Mouse (Mus musculus) heart, adult 2 months (tissue): ENCODE data around the gene Cdyl. TPM values are rescaled to one million over a fixed set of nuclear protein-coding genes. Genes with fewer than 3 reads are reported as not detected.

Experiments used
- DNase-seq, 2 experiments: peaks; one replicate each; pipeline ENCODE4 v3.0.0; 2021
- H3K27ac ChIP-seq: fragments of 200-600 bp; 2 replicates; pipeline ENCODE4 v1.8.1; 2022
- H3K27me3 ChIP-seq: fragments of 200-500 bp; 2 replicates; pipeline ENCODE4 v1.6.1; 2012; ENCODE audit warnings: mild to moderate bottlenecking, low read length, inconsistent platforms, mixed read lengths; ENCODE audit not compliant: control insufficient read depth, insufficient read depth
- H3K36me3 ChIP-seq: fragments of 200-500 bp; 2 replicates; pipeline ENCODE4 v1.6.1; 2012; ENCODE audit warnings: low read length, inconsistent platforms; ENCODE audit not compliant: control insufficient read depth, insufficient read depth
- H3K4me1 ChIP-seq: fragments of 200-500 bp; 2 replicates; pipeline ENCODE4 v1.6.1; 2011; ENCODE audit warnings: low read length; ENCODE audit not compliant: control insufficient read depth, insufficient read depth
- H3K4me3 ChIP-seq: fragments of 200-600 bp; 2 replicates; pipeline ENCODE4 v1.8.1; 2022
- H3K79me2 ChIP-seq: fragments of 200-500 bp; replicated peaks from 2 replicates; pipeline ENCODE4 v1.6.1; 2012; ENCODE audit warnings: mild to moderate bottlenecking, inconsistent platforms, low read length, moderate library complexity, mixed read lengths; ENCODE audit not compliant: control insufficient read depth, insufficient read depth
- H3K9ac ChIP-seq: fragments of 200-500 bp; 2 replicates; pipeline ENCODE4 v1.6.1; 2012; ENCODE audit warnings: low read depth, mild to moderate bottlenecking, control low read depth, inconsistent platforms, low read length, mixed read lengths
- CTCF ChIP-seq: fragments of 200-600 bp; IDR thresholded peaks from 2 replicates; pipeline ENCODE4 v1.8.1; 2022; ENCODE audit warnings: antibody characterized with exemption, mild to moderate bottlenecking, moderate library complexity
- EP300 ChIP-seq: fragments of 200-500 bp; IDR thresholded peaks from 2 replicates; pipeline ENCODE4 v1.6.1; 2011; ENCODE audit warnings: low read depth, low read length, control low read depth; ENCODE audit not compliant: insufficient read depth
- POLR2A ChIP-seq: fragments of 200-500 bp; IDR thresholded peaks from 2 replicates; pipeline ENCODE4 v1.6.1; 2011; ENCODE audit warnings: mild to moderate bottlenecking, low read depth, low read length, control low read depth; ENCODE audit not compliant: insufficient read depth
- WGBS: fragments of 180-500 bp; shearing (Covaris S2); methylation state at CpG from one replicate; pipeline ENCODE4 v1.1.7; 2018; 5-methylcytosine and 5-hydroxymethylcytosine counted together
- intact Hi-C: fragments of 180-260 bp; cut with DNase I; formaldehyde crosslinking; loops from one replicate; pipeline ENCODE4 v1.15.1; 2025
- polyA plus RNA-seq: library from polyadenylated mRNA; depleted of rRNA; stranded (reverse); fragments of >200 nt; gene quantifications from 2 replicates; pipeline ENCODE4 v1.2.3, GENCODE M21; 2012
- total RNA-seq, 2 experiments: library from RNA; stranded (reverse); gene quantifications; 2 replicates each; pipeline ENCODE4 v1.2.3; 2021

The Cdyl gene
- total and polyA plus RNA-seq, 3 experiments = 3.1 to 11.2 (median 8.4) TPM

GRCm38 (mm10) chr13:35741620-35742421, 82.2 kb downstream of the Cdyl start:
- intact Hi-C loops = loop anchor here (2.0 to 5.0 kb wide), 3 partner anchors 145 to 375 kb away; partner anchors contain the start of genes Fars2, Lyrm4 and Rpp40
- 2% methylated on average over 85 of the region's 93 CpGs for WGBS
- Histone ChIP-seq H3K36me3 (peaks cover 9% of the 10 kb centered on the region; the same call in 1 of the 2 replicates), H3K27ac (peak overlapping the region; percentile 82), H3K27me3 (no peaks in the 10 kb centered on the region), H3K79me2 (peaks cover 5% of the 10 kb centered on the region), H3K4me3 (peak overlapping the region; percentile 67), H3K9ac (peak overlapping the region; percentile 92), H3K4me1 (peaks cover 6% of the 10 kb centered on the region)
- TF ChIP-seq EP300 (no peak), CTCF (no peak), POLR2A (no peak)
- peak; percentile 70 to 72 for DNase-seq

GRCm38 (mm10) chr13:35742696-35743095, 83.1 kb downstream of the Cdyl start:
- intact Hi-C loops = loop anchor here (5.0 kb wide), 2 partner anchors 145 to 165 kb away; partner anchors contain the start of gene Rpp40
- Histone ChIP-seq H3K4me1 (peaks cover 6% of the 10 kb centered on the region), H3K4me3 (peak overlapping the region; percentile 67), H3K9ac (peak overlapping the region; percentile 42; the same call in 1 of the 2 replicates), H3K27me3 (no peaks in the 10 kb centered on the region), H3K79me2 (peaks cover 7% of the 10 kb centered on the region), H3K36me3 (peaks cover 9% of the 10 kb centered on the region; the same call in 1 of the 2 replicates), H3K27ac (no peak overlapping the region)
- WGBS = 25% methylated on average over 4 of the region's 4 CpGs
- DNase-seq = no peak
- TF ChIP-seq POLR2A (no peak), EP300 (no peak), CTCF (no peak)

GRCm38 (mm10) chr13:35743196-35743595, 83.6 kb downstream of the Cdyl start:
- TF ChIP-seq POLR2A (no peak), EP300 (no peak), CTCF (no peak)
- 50% methylated on average over 1 of the region's 1 CpGs for WGBS

GRCm38 (mm10) chr13:35749194-35749593, 89.6 kb downstream of the Cdyl start:
- intact Hi-C loops = no loop called here
- Histone ChIP-seq H3K36me3 (0 out of 2 replicates have a peak, but pooled peaks cover 3% of the 10 kb centered on the region), H3K27me3 (no peaks in the 10 kb centered on the region), H3K4me3 (no peak overlapping the region), H3K9ac (no peak overlapping the region), H3K27ac (no peak overlapping the region), H3K4me1 (peaks cover 3% of the 10 kb centered on the region), H3K79me2 (peaks cover 14% of the 10 kb centered on the region)
- no peak for DNase-seq
- TF ChIP-seq POLR2A (no peak), CTCF (no peak), EP300 (no peak)
- WGBS = 72% methylated on average over 4 of the region's 4 CpGs

More at GRCm38 (mm10) chr13:35743196-35743595, 83.6 kb downstream of the Cdyl start:
- Histone ChIP-seq H3K4me1 (peaks cover 6% of the 10 kb centered on the region), H3K27me3 (no peaks in the 10 kb centered on the region), H3K36me3 (peaks cover 9% of the 10 kb centered on the region; the same call in 1 of the 2 replicates), H3K9ac (no peak overlapping the region), H3K27ac (no peak overlapping the region), H3K4me3 (no peak overlapping the region), H3K79me2 (peaks cover 7% of the 10 kb centered on the region)
- intact Hi-C loops = loop anchor here (5.0 kb wide), 2 partner anchors 144 to 164 kb away; partner anchors contain the start of gene Rpp40
- no peak for DNase-seq

- no peaks in the 10 kb centered on the region for H3K27me3 ChIP-seq
- 83% methylated on average over 5 of the region's 5 CpGs for WGBS
Observed at GRCm38 (mm10) chr13:35749680-35750079, 90.0 kb downstream of the Cdyl start.

GRCm38 (mm10) chr13:35752046-35752445, 92.4 kb downstream of the Cdyl start:
- H3K27ac ChIP-seq = no peak overlapping the region
- no peak for TF ChIP-seq EP300
- no peak for TF ChIP-seq POLR2A
- no peak for TF ChIP-seq CTCF
- 61% methylated on average over 7 of the region's 7 CpGs for WGBS
- no peaks in the 10 kb centered on the region for H3K27me3 ChIP-seq
- no peak for DNase-seq
- H3K36me3 ChIP-seq = 0 out of 2 replicates have a peak, but pooled peaks cover 2% of the 10 kb centered on the region
- peaks cover 5% of the 10 kb centered on the region for H3K4me1 ChIP-seq
- no peak overlapping the region for H3K9ac ChIP-seq
- intact Hi-C loops = no loop called here
- H3K4me3 ChIP-seq = no peak overlapping the region
- H3K79me2 ChIP-seq = peaks cover 12% of the 10 kb centered on the region

More at GRCm38 (mm10) chr13:35749680-35750079, 90.0 kb downstream of the Cdyl start:
- intact Hi-C loops = no loop called here
- H3K27ac ChIP-seq = no peak overlapping the region
- DNase-seq = no peak
- H3K36me3 ChIP-seq = 0 out of 2 replicates have a peak, but pooled peaks cover 3% of the 10 kb centered on the region
- peaks cover 5% of the 10 kb centered on the region for H3K4me1 ChIP-seq
- H3K79me2 ChIP-seq = peaks cover 14% of the 10 kb centered on the region
- no peak overlapping the region for H3K4me3 ChIP-seq
- TF ChIP-seq CTCF (no peak), EP300 (no peak), POLR2A (no peak)
- no peak overlapping the region for H3K9ac ChIP-seq
